Mouse (Mus musculus) ES-E14 (cell line): ENCODE measurements around the gene Stx8. TPM values are rescaled to one million over a fixed set of nuclear protein-coding genes. Genes with fewer than 3 reads are reported as not detected.

Source experiments
- DNase-seq: peaks from one replicate; pipeline ENCODE4 v3.0.0-alpha.2; 2013; ENCODE audit warnings: low read depth, low spot score
- H3K27ac ChIP-seq: 2 replicates; pipeline ENCODE4 v1.5.1; 2012; ENCODE audit warnings: low read depth, mild to moderate bottlenecking, low read length, moderate library complexity, mixed read lengths; ENCODE audit not compliant: poor library complexity, insufficient read depth, severe bottlenecking
- H3K36me3 ChIP-seq: 2 replicates; pipeline ENCODE4 v1.6.1; 2012; ENCODE audit warnings: mild to moderate bottlenecking, low read length, moderate library complexity, mixed read lengths; ENCODE audit not compliant: control insufficient read depth, poor library complexity, insufficient read depth, severe bottlenecking
- H3K4me1 ChIP-seq, 2 experiments: fragments of 150-350 bp in 1 of 2; sonication (generic) in 1 of 2; 2 replicates each; pipeline ENCODE4 v1.6.1; 2012; ENCODE audit warnings: low read length in 2 of 2, mild to moderate bottlenecking in 1 of 2, mixed read lengths in 1 of 2; ENCODE audit not compliant: control insufficient read depth in 2 of 2, insufficient read depth in 2 of 2, poor library complexity in 1 of 2
- H3K4me3 ChIP-seq, 2 experiments: fragments of 150-350 bp in 1 of 2; sonication (generic) in 1 of 2; 2 replicates each; pipeline ENCODE4 v1.5.1; 2012; ENCODE audit warnings: low read length in 2 of 2, low read depth in 1 of 2, mild to moderate bottlenecking in 1 of 2, mixed read lengths in 1 of 2; ENCODE audit not compliant: insufficient read depth in 1 of 2, poor library complexity in 1 of 2, severe bottlenecking in 1 of 2
- H3K9ac ChIP-seq: 2 replicates; pipeline ENCODE4 v1.6.1; 2012; ENCODE audit warnings: low read depth, mild to moderate bottlenecking, low read length, mixed read lengths; ENCODE audit not compliant: poor library complexity, insufficient read depth, severe bottlenecking
- H3K9me3 ChIP-seq: fragments of 150-350 bp; sonication (generic); 2 replicates; pipeline ENCODE4 v1.6.1; 2012; ENCODE audit warnings: low read depth, mild to moderate bottlenecking, low read length; ENCODE audit not compliant: control insufficient read depth, insufficient read depth
- CHD2 ChIP-seq: IDR thresholded peaks from 2 replicates; pipeline ENCODE4 v1.6.1; 2014; ENCODE audit warnings: mild to moderate bottlenecking, low read depth, low read length, inconsistent platforms
- HCFC1 ChIP-seq: IDR thresholded peaks from 2 replicates; pipeline ENCODE4 v1.6.1; 2012; ENCODE audit warnings: low read length, inconsistent platforms, borderline replicate concordance; ENCODE audit not compliant: insufficient read depth
- MAFK ChIP-seq: IDR thresholded peaks from 2 replicates; pipeline ENCODE4 v1.6.1; 2014; ENCODE audit warnings: mild to moderate bottlenecking, low read depth, low read length, inconsistent platforms; ENCODE audit not compliant: insufficient read depth
- ZC3H11A ChIP-seq: IDR thresholded peaks from 2 replicates; pipeline ENCODE4 v1.6.1; 2012; ENCODE audit warnings: low read depth, mild to moderate bottlenecking, inconsistent platforms, low read length, borderline replicate concordance
- ZNF384 ChIP-seq: IDR thresholded peaks from 2 replicates; pipeline ENCODE4 v1.6.1; 2012; ENCODE audit warnings: low read depth, low read length, inconsistent platforms
- in situ Hi-C, 2 experiments: fragments of 600-800 bp; cut with MboI; formaldehyde crosslinking; loops; one replicate each; pipeline ENCODE4 v1.15.1; 2025; ENCODE audit warnings: low sequenced_read_pairs in 2 of 2, inconsistent platforms in 1 of 2; ENCODE audit not compliant: unreplicated experiment in 2 of 2
- total RNA-seq: library from RNA; depleted of rRNA; stranded (reverse); fragments of 300-350 nt; gene quantifications from 2 replicates; pipeline ENCODE4 v1.2.3, GENCODE M21; 2012

The Stx8 gene
- total RNA-seq, 1 experiment = 19.4 TPM

- no peak for DNase-seq
- Histone ChIP-seq H3K9me3 (no peaks in the 10 kb centered on the region), H3K4me1 (no peaks in the 10 kb centered on the region), H3K9ac (no peak overlapping the region), H3K4me3 (no peak overlapping the region), H3K36me3 (no peaks in the 10 kb centered on the region; the same call in 1 of the 2 replicates), H3K27ac (no peak overlapping the region)
- in situ Hi-C loops = no loop called here
- TF ChIP-seq MAFK (no peak), ZC3H11A (no peak), CHD2 (no peak), HCFC1 (no peak), ZNF384 (no peak)
These were observed 254.7 kb downstream of the Stx8 start for GRCm38 (mm10) chr11:68220733-68221132.

GRCm38 (mm10) chr11:68222209-68222608, 256.2 kb downstream of the Stx8 start:
- no peaks in the 10 kb centered on the region; the same call in 1 of the 2 replicates for H3K36me3 ChIP-seq
- TF ChIP-seq HCFC1 (no peak), CHD2 (no peak), ZNF384 (no peak), MAFK (no peak), ZC3H11A (no peak)
- H3K4me3 ChIP-seq = no peak overlapping the region

DNA sequence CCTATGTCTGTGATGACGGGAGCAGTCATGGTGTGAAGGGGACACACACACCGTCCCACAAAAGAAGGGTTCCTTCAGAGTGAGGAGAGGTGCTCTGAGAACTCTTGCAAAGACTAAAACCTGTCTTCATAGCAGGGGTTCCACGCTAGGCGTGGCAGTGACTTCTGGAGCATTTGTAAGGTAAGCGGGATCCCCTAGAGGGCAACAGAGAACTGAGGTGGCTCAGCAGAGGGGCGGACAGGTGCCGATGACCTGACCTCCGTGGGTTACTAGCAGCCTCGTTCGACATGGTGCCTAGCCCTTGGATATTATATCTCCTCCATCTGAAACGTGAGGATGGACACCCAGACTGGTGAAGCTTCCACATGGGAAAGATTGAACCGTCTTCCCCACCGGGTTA, 257.1 kb downstream of the Stx8 start:
- no peak for DNase-seq
- Histone ChIP-seq H3K9ac (no peak overlapping the region), H3K4me1 (no peaks in the 10 kb centered on the region), H3K4me3 (no peak overlapping the region), H3K9me3 (no peaks in the 10 kb centered on the region), H3K27ac (no peak overlapping the region), H3K36me3 (no peaks in the 10 kb centered on the region; the same call in 1 of the 2 replicates)
- TF ChIP-seq ZNF384 = no peak
- TF ChIP-seq MAFK = no peak
- TF ChIP-seq HCFC1 = no peak
- no peak for TF ChIP-seq CHD2
- no peak for TF ChIP-seq ZC3H11A
- in situ Hi-C loops = no loop called here

More at GRCm38 (mm10) chr11:68222209-68222608, 256.2 kb downstream of the Stx8 start:
- no peaks in the 10 kb centered on the region for H3K4me1 ChIP-seq
- H3K9me3 ChIP-seq = no peaks in the 10 kb centered on the region
- in situ Hi-C loops = no loop called here
- no peak overlapping the region for H3K9ac ChIP-seq
- no peak overlapping the region for H3K27ac ChIP-seq
- no peak for DNase-seq

- Histone ChIP-seq H3K27ac (no peak overlapping the region), H3K9ac (no peak overlapping the region), H3K36me3 (no peaks in the 10 kb centered on the region; the same call in 1 of the 2 replicates), H3K4me3 (no peak overlapping the region), H3K4me1 (no peaks in the 10 kb centered on the region), H3K9me3 (no peaks in the 10 kb centered on the region)
- no peak for DNase-seq
- in situ Hi-C loops = no loop called here
- TF ChIP-seq ZNF384 = no peak
- TF ChIP-seq CHD2 = no peak
- no peak for TF ChIP-seq ZC3H11A
- no peak for TF ChIP-seq MAFK
- TF ChIP-seq HCFC1 = no peak
These were observed 260.7 kb downstream of the Stx8 start for GRCm38 (mm10) chr11:68226654-68227057.

GRCm38 (mm10) chr11:68227837-68228236, 261.8 kb downstream of the Stx8 start:
- in situ Hi-C loops = no loop called here
- no peak for DNase-seq

More at GRCm38 (mm10) chr11:68227837-68228236, 261.8 kb downstream of the Stx8 start:
- TF ChIP-seq CHD2 = no peak
- no peak for TF ChIP-seq MAFK
- no peak for TF ChIP-seq ZC3H11A
- TF ChIP-seq HCFC1 = no peak
- TF ChIP-seq ZNF384 = no peak
- no peaks in the 10 kb centered on the region for H3K4me1 ChIP-seq
- H3K9ac ChIP-seq = no peak overlapping the region
- no peak overlapping the region for H3K27ac ChIP-seq
- H3K4me3 ChIP-seq = no peak overlapping the region
- H3K36me3 ChIP-seq = no peaks in the 10 kb centered on the region; the same call in 1 of the 2 replicates
- H3K9me3 ChIP-seq = no peaks in the 10 kb centered on the region
